16 mouse cellular contexts compared by ENCODE assay signal in genomic region chr9:44518068-44518467, GRCm38 (mm10). TPM values are rescaled to one million over a fixed set of nuclear protein-coding genes. Genes with fewer than 3 reads are reported as not detected.
DNase-seq lines count a peak whose midpoint lies in the region; ATAC-seq and TF ChIP-seq lines count a peak whose summit lies in the region.
"Had no signal": no experiment of that assay in that cellular context is flagged by ENCODE, and none has a peak within 500 bp of the region (broad histone marks: within the 10 kb centered on the region; RNA-seq: fewer than 3 reads in every experiment).

No protein-coding gene starts in this region.

- no peak for ATAC-seq in forebrain, embryonic 13.5 days
- ATAC-seq in forebrain, embryonic 12.5 days (ENCODE audit: low FRiP score) = no peak
- ATAC-seq in intestine, embryonic 14.5 days (replicated peaks; ENCODE audit: low FRiP score, low TSS enrichment, low read depth) = no peak
- ATAC-seq in intestine, embryonic 16.5 days = no peak
- 0 out of 2 replicates have a peak, but pooled peaks have one; percentile 36 for ATAC-seq in lung, embryonic 16.5 days (ENCODE audit: low read depth)

- no peaks in the 10 kb centered on the region for H3K9me3 ChIP-seq in forebrain, embryonic 13.5 days (replicated peaks)
- H3K9me3 ChIP-seq in forebrain, embryonic 12.5 days = no peaks in the 10 kb centered on the region
- H3K9me3 ChIP-seq in intestine, embryonic 14.5 days (ENCODE audit: control insufficient read depth, low read length) = no peaks in the 10 kb centered on the region
- H3K9me3 ChIP-seq in intestine, embryonic 16.5 days (ENCODE audit: control insufficient read depth, low read length) = no peaks in the 10 kb centered on the region
- H3K9me3 ChIP-seq in lung, embryonic 16.5 days (ENCODE audit: control insufficient read depth, low read length) = no peaks in the 10 kb centered on the region
- H3K9me3 ChIP-seq: embryonic facial prominence, embryonic 12.5 days; heart, embryonic 13.5 days; hindbrain, embryonic 13.5 days; neural tube, embryonic 13.5 days had no signal

- H3K4me1 ChIP-seq in forebrain, embryonic 13.5 days = peaks cover 6% of the 10 kb centered on the region
- H3K4me1 ChIP-seq in forebrain, embryonic 12.5 days = no peaks in the 10 kb centered on the region
- 0 out of 2 replicates have a peak, but pooled peaks cover 4% of the 10 kb centered on the region for H3K4me1 ChIP-seq in intestine, embryonic 14.5 days (replicated peaks; ENCODE audit: control insufficient read depth, insufficient read depth, low read length)
- H3K4me1 ChIP-seq in intestine, embryonic 16.5 days (ENCODE audit: control insufficient read depth, insufficient read depth, low read length) = no peaks in the 10 kb centered on the region
- H3K4me1 ChIP-seq in lung, embryonic 16.5 days (replicated peaks; ENCODE audit: control insufficient read depth, insufficient read depth, low read length) = peaks cover 13% of the 10 kb centered on the region; the same call in 1 of the 2 replicates

- no peak for TF ChIP-seq CTCF in brain, embryonic 14.5 days (IDR thresholded peaks at IDR 0.05; ENCODE audit: borderline replicate concordance, extremely low read depth, insufficient read depth, insufficient read length)

- H3K4me3 ChIP-seq in forebrain, embryonic 13.5 days = no peak overlapping the region
- H3K4me3 ChIP-seq in forebrain, embryonic 12.5 days (replicated peaks) = no peak overlapping the region
- no peak overlapping the region for H3K4me3 ChIP-seq in intestine, embryonic 14.5 days (ENCODE audit: low read depth, low read length)
- no peak overlapping the region for H3K4me3 ChIP-seq in intestine, embryonic 16.5 days (ENCODE audit: low read length)
- H3K4me3 ChIP-seq in lung, embryonic 16.5 days (ENCODE audit: low read length) = no peak overlapping the region
- H3K4me3 ChIP-seq: embryonic facial prominence, embryonic 12.5 days; heart, embryonic 13.5 days; hindbrain, embryonic 13.5 days; neural tube, embryonic 13.5 days had no signal

- no peaks in the 10 kb centered on the region for H3K36me3 ChIP-seq in forebrain, embryonic 13.5 days (ENCODE audit: poor library complexity, severe bottlenecking)
- H3K36me3 ChIP-seq in forebrain, embryonic 12.5 days (replicated peaks) = no peaks in the 10 kb centered on the region
- no peaks in the 10 kb centered on the region for H3K36me3 ChIP-seq in intestine, embryonic 14.5 days (ENCODE audit: control insufficient read depth, insufficient read depth, low read length)
- no peaks in the 10 kb centered on the region for H3K36me3 ChIP-seq in intestine, embryonic 16.5 days (ENCODE audit: control insufficient read depth, insufficient read depth, low read length)
- H3K36me3 ChIP-seq in lung, embryonic 16.5 days (ENCODE audit: control insufficient read depth, insufficient read depth, low read length) = no peaks in the 10 kb centered on the region
- H3K36me3 ChIP-seq: embryonic facial prominence, embryonic 12.5 days; heart, embryonic 13.5 days; hindbrain, embryonic 13.5 days; neural tube, embryonic 13.5 days had no signal

- WGBS in forebrain, embryonic 13.5 days = 64% methylated on average over 7 of the region's 7 CpGs
- 88% methylated on average over 7 of the region's 7 CpGs for WGBS in forebrain, embryonic 12.5 days
- WGBS in intestine, embryonic 14.5 days = 40% methylated on average over 7 of the region's 7 CpGs
- WGBS in intestine, embryonic 16.5 days = 43% methylated on average over 7 of the region's 7 CpGs
- WGBS in lung, embryonic 16.5 days = 43% methylated on average over 7 of the region's 7 CpGs

- H3K27me3 ChIP-seq in forebrain, embryonic 13.5 days = no peaks in the 10 kb centered on the region
- 0 out of 2 replicates have a peak, but pooled peaks cover 2% of the 10 kb centered on the region for H3K27me3 ChIP-seq in forebrain, embryonic 12.5 days
- no peaks in the 10 kb centered on the region for H3K27me3 ChIP-seq in intestine, embryonic 14.5 days (replicated peaks; ENCODE audit: control insufficient read depth, insufficient read depth, low read length)
- no peaks in the 10 kb centered on the region for H3K27me3 ChIP-seq in intestine, embryonic 16.5 days (replicated peaks; ENCODE audit: control insufficient read depth, insufficient read depth, low read length)
- no peaks in the 10 kb centered on the region for H3K27me3 ChIP-seq in lung, embryonic 16.5 days (ENCODE audit: control insufficient read depth, insufficient read depth, low read depth, low read length)
- H3K27me3 ChIP-seq: embryonic facial prominence, embryonic 12.5 days; heart, embryonic 13.5 days; hindbrain, embryonic 13.5 days; neural tube, embryonic 13.5 days had no signal

- peak; percentile 68 for DNase-seq in intestine, embryonic 14.5 days (ENCODE audit: low spot score)
- no peak for DNase-seq in lung, adult 18-20 months
- DNase-seq in brain, embryonic 14.5 days (ENCODE audit: low read depth) = peak; percentile 79
- no peak for DNase-seq in urinary bladder, postnatal 4 days (ENCODE audit: low spot score in 2 of 2)
- DNase-seq: retina, postnatal 1 day had no signal

- no peak overlapping the region for H3K4me2 ChIP-seq in forebrain, embryonic 13.5 days
- no peak overlapping the region for H3K4me2 ChIP-seq in forebrain, embryonic 12.5 days
- no peak overlapping the region for H3K4me2 ChIP-seq in intestine, embryonic 14.5 days (ENCODE audit: low read length)
- H3K4me2 ChIP-seq in intestine, embryonic 16.5 days (ENCODE audit: low read depth, low read length) = no peak overlapping the region
- H3K4me2 ChIP-seq in lung, embryonic 16.5 days (ENCODE audit: low read depth, low read length) = no peak overlapping the region
- H3K4me2 ChIP-seq: embryonic facial prominence, embryonic 12.5 days; heart, embryonic 13.5 days; hindbrain, embryonic 13.5 days; neural tube, embryonic 13.5 days had no signal

- no peak for TF ChIP-seq POLR2A in brain, embryonic 14.5 days (IDR thresholded peaks at IDR 0.05; ENCODE audit: borderline replicate concordance, extremely low read depth, insufficient read depth, insufficient read length, poor library complexity, severe bottlenecking)

- peak overlapping the region; percentile 12; the same call in 1 of the 2 replicates for H3K9ac ChIP-seq in forebrain, embryonic 13.5 days
- no peak overlapping the region for H3K9ac ChIP-seq in forebrain, embryonic 12.5 days
- no peak overlapping the region for H3K9ac ChIP-seq in intestine, embryonic 14.5 days (ENCODE audit: low read length)
- H3K9ac ChIP-seq in intestine, embryonic 16.5 days (ENCODE audit: low read depth, low read length) = no peak overlapping the region
- no peak overlapping the region for H3K9ac ChIP-seq in lung, embryonic 16.5 days (ENCODE audit: low read length)
- H3K9ac ChIP-seq: embryonic facial prominence, embryonic 12.5 days; heart, embryonic 13.5 days; hindbrain, embryonic 13.5 days; neural tube, embryonic 13.5 days had no signal

- H3K27ac ChIP-seq in forebrain, embryonic 13.5 days = no peak overlapping the region
- H3K27ac ChIP-seq in forebrain, embryonic 12.5 days = no peak overlapping the region
- no peak overlapping the region for H3K27ac ChIP-seq in intestine, embryonic 14.5 days (ENCODE audit: low read depth)
- no peak overlapping the region for H3K27ac ChIP-seq in intestine, embryonic 16.5 days (ENCODE audit: low read length)
- no peak overlapping the region for H3K27ac ChIP-seq in lung, embryonic 16.5 days (ENCODE audit: low read length)
- H3K27ac ChIP-seq: embryonic facial prominence, embryonic 12.5 days; heart, embryonic 13.5 days; hindbrain, embryonic 13.5 days; kidney, postnatal 0 days; macrophage; neural tube, embryonic 13.5 days had no signal

RNA-seq across cellular contexts. Expression of gene Bcl9l, which starts 35.4 kb away (rescaled TPM):
- 8.6 and 9.1 TPM in 2 replicates for polyA plus RNA-seq in forebrain, embryonic 13.5 days (2015; fragmentation: Nextera tagmentation; extraction: Ambion mirVana)
- 10.6 and 10.7 TPM in 2 replicates for polyA plus RNA-seq in forebrain, embryonic 12.5 days (2016; fragmentation: Nextera tagmentation; extraction: Ambion mirVana)
- polyA plus RNA-seq in intestine, embryonic 14.5 days (2014; fragmentation: Nextera tagmentation; extraction: Ambion mirVana) = 10.2 TPM in 2 replicates
- 5.1 and 5.9 TPM in 2 replicates for polyA plus RNA-seq in intestine, embryonic 16.5 days (2015; fragmentation: Nextera tagmentation; extraction: Ambion mirVana)
- 14.1 and 16.1 TPM in 2 replicates for polyA plus RNA-seq in lung, embryonic 16.5 days (2015; fragmentation: Nextera tagmentation; extraction: Ambion mirVana)
- 14.4 and 35.5 TPM in 2 replicates for polyA plus RNA-seq in brain, embryonic 14.5 days (2012; rRNA removed)

RNA-seq across cellular contexts. Expression of gene Cxcr5, which starts 43.6 kb away (rescaled TPM):
- polyA plus RNA-seq in forebrain, embryonic 13.5 days (2015; fragmentation: Nextera tagmentation; extraction: Ambion mirVana) = not detected in 2 replicates
- 0.27 TPM in 1 of 2 replicates, not detected in the other for polyA plus RNA-seq in forebrain, embryonic 12.5 days (2016; fragmentation: Nextera tagmentation; extraction: Ambion mirVana)
- 0.82 and 0.89 TPM in 2 replicates for polyA plus RNA-seq in intestine, embryonic 14.5 days (2014; fragmentation: Nextera tagmentation; extraction: Ambion mirVana)
- polyA plus RNA-seq in intestine, embryonic 16.5 days (2015; fragmentation: Nextera tagmentation; extraction: Ambion mirVana) = 1.1 TPM in 2 replicates
- 0.08 and 0.29 TPM in 2 replicates for polyA plus RNA-seq in lung, embryonic 16.5 days (2015; fragmentation: Nextera tagmentation; extraction: Ambion mirVana)
- polyA plus RNA-seq in brain, embryonic 14.5 days (2012; rRNA removed) = 0.03 and 0.04 TPM in 2 replicates
- polyA plus RNA-seq: heart, embryonic 13.5 days; kidney, postnatal 0 days; macrophage; midbrain, postnatal 0 days; neural tube, embryonic 13.5 days had no signal

Comparison
In these comparisons a context has a peak if more than half of its experiments do, and no peak if none do; other contexts are left out.
1. DNase-seq: peak in intestine, embryonic 14.5 days (single experiment) and brain, embryonic 14.5 days (single experiment); none in lung, adult 18-20 months (0 of 2) and urinary bladder, postnatal 4 days (0 of 2).